Mouse (Mus musculus) lung, postnatal 14 days (tissue): ENCODE data around the gene Cmklr1.
A peak's percentile ranks its signal among the peaks of the same experiment; 100 is the strongest.
"Not testable (repeated sequence)": the region's sequence is repeated elsewhere in the genome, so short reads cannot be mapped to it uniquely, and the experiment has no call there.

Source experiments
- DNase-seq: peaks from one replicate; pipeline ENCODE4 v3.0.0; 2021

Gene Cmklr1

DNA sequence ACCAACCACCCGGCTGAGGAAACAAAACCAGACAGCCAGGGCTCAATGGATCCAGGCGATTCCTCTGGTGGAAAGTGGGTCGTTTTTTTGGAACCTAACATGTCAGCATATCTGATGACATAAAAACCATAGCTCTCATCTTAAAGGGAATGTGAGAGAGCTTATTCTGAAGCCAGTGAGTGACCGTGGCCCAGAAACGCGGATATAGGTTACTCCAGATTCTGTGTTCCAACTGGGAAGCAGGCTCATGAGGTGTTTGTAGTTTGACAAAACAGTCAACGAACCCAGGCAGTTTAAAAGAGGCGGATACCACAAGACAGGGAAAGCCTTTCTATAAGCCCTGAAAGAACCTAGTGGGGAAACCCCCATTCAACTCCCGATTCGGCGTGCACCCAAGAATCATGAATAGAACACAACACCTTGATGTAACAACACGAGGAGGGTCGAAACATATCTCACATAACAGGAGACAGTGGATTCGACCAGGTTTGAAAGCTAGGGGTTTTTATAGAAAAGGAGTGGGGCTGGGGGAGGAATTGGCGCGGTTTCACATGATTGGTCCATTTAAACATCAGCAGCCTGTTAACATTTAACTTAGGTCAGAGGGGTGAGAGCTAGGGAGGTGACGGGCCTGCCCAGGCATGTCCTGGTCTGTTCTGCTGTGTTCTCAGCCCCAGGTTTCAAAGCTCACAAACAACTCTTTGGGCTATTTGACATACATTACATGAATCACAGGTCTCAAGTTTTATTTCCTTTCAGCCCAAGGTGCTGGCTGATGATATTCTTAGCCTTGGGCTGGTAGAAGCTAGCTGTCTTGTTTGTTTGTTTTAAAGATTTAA, 64.4 kb downstream of the Cmklr1 start:
- DNase-seq: not testable (repeated sequence)

DNA sequence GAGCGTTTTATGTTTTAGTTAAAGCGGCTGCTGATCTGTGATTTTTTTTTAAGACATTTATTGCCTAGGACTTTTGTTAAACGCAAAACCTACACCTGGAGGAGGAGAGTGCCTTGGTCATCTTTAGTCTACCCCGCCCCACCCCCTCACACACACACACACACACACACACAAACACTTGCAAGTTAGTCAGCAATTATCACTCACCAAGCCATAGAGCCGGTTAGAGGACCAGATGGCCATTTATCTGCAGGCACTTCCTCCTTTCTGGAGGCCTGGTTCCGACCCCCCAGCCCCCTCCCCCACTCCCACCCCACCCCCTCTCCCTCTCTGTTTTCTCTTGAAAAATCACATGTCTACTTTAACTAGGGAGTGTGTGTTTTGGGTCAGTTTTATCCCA, 65.8 kb downstream of the Cmklr1 start:
- DNase-seq: no peak

DNA sequence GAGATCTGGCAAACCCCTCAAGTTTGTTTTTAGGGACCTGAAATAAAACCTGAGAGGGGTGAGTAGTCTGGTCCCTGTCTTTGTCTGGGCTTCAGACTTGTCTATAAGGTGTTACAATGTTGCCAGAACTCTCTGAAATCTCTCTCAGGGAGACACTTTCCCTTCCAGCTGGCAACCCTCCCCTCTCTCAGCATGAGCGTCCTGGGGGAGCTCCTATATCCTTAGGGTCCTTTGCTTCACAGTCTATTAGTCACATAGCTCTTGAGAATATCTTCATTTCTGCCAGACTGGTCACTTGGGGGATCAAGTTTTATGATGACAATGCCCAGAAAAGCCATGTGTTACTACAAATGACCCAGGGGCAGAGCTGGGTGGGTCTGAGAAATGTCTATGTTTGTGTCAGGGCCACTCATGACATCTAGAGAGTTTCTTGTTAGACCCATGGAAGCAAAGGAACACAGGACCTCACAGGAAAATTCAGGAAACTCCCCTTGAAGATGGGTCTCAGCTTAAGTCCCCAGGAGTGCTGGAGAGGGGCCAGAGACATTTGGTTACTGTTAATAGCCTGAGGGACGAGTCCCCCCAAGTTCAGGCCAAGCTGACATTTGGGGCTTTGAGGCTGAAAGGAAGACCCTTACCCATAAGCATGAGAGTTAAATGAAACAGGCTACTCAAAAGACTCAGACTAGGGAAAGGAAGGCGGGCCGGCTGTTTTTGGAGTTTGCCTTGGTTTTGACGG, 66.6 kb downstream of the Cmklr1 start:
- DNase-seq: no peak

DNA sequence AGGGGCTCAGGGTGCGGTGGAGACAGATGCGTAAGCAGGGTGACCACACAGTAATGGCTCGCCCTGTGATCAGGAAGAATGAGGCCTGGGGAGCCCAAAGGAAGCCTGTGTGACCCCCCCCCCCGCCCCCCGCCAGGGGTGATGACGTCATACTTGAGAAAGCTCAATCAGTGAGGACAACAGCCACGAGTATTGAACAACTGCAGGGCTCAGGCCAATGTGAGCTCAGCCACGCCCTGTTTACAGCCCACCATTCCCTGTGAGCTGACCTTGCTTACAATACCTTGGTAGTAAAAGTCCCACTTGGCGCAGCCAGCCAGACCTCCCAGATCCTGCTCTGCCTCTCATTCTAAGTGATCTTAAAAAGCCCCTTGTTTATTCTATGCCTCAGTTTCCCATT, 69.4 kb downstream of the Cmklr1 start:
- no peak for DNase-seq

DNA sequence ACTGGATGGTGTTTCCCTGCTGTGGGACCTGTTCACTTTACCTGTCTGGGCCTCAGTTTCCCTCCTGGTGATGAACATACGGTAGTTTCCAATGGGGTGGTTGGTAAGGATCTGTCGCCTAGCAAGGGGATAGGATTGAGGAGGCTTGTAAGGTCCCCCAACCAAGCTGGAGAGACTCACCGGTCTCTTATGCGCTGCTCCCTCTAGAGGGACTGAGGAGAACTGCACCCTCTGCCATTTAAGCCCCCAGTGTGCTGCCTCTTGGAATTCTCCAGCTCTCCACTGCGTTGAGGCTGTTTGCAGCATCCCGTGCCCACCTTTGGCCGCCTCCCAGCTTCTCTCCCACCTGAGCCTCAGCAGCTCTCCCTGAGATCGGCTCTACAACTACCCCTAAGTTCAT, 70.0 kb downstream of the Cmklr1 start:
- DNase-seq: peak; percentile 7

DNA sequence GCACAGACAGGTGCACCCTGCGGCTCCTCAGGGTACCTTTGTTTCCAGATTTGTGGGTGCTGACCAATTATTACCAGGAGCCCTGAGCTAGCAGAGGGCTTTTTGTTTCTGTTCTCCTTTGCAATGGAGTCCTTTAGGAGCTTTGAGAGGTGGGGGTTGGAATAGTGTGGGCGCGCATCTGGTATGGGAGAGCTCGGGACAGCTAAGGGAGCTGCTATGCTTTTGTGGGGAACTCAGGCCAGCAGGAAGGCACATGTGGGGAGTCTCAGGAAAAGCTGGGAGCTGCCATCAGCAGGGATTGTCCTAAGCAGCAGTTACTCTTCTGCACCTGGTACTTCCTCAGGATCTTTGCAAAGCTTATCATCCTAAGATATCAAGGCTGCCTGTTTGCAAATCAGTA, 71.1 kb downstream of the Cmklr1 start:
- DNase-seq: no peak

DNA sequence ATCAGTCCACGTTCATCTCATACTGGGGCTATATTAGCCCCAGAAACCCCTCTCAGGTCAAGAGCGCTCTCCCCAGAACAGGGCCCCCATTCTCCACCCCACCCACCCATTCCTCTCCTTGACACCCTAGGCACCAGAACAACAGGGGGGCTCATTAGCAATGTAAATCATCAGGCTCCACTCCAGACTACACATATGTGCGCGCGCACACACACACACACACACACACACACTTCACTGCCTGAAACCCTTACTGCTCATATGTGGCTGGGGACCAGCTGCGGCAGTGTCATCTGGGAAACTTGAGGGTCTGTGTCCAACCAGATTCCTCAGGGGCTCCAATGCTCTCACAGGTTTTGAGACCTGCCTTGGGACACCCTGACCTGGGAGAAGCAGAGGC, 71.8 kb downstream of the Cmklr1 start:
- no peak for DNase-seq

DNA sequence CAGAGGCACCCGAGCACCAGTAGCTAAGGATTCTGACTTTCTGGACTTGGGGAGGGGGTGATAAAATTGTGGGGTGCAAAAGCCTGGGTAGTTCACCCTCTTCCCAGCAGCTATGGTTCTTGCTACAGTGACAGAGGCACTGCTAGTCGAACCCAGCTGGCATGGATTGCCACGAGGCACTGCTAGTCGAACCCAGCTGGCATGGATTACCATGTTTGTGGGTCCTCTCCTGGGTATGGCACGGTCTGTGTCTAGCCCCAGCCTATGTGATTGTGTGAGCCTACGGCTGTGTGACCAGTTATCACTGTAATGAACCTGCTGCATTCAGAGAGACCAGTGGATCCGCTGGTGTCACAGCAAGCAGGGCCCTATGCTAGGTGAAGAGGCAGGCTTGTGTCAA, 72.7 kb downstream of the Cmklr1 start:
- no peak for DNase-seq

DNA sequence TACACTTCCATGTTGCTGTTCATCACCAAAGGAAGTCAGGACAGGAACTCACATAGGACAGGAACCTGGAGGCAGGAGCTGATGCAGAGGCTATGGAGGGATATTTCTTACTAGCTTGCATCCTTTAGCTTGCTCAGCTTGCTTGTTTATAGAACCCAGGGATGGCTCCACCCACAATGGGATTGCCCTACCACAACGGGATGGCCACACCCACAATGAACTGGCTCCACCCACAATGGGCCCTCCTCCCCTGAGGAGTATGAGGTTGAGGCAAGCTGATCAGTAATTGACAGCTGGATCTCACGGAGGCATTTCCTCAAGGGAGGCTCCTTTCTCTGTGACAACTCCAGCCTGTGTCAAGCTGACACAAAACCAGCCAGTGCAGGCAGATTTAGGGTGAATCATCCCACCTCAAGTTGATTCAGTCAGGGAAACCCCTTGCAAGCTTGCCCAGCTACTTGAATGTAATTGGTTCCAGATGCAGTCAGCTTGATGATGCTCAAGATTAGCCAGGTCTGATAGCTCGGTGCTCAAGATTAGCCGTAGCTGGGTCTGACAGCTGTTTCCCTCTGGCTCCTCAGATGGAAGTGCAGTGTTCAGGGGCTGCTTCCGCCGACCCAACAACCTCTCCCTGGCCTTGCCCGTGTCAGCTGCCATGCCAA, 80.0 kb downstream of the Cmklr1 start:
- DNase-seq: no peak

DNA sequence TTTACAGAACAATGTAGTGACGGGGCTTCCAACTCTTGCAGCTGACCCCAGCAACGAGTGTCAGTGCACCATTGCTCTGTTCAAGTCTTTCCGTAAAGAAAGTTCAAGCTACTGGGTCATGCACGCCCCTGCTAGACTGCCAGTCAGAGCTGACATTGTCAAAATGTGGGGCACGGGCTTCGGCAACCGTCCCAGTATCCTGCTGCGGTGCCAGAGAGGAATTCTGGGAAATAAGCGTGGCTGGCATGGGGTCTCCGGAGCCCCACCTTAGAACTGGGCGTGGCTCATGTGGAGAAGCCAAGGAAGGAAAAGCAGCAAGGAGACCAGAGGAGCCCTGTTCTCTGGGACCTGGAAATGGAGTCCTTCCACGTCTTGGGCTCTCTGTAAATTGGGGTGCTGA, 84.4 kb downstream of the Cmklr1 start:
- DNase-seq: no peak

DNA sequence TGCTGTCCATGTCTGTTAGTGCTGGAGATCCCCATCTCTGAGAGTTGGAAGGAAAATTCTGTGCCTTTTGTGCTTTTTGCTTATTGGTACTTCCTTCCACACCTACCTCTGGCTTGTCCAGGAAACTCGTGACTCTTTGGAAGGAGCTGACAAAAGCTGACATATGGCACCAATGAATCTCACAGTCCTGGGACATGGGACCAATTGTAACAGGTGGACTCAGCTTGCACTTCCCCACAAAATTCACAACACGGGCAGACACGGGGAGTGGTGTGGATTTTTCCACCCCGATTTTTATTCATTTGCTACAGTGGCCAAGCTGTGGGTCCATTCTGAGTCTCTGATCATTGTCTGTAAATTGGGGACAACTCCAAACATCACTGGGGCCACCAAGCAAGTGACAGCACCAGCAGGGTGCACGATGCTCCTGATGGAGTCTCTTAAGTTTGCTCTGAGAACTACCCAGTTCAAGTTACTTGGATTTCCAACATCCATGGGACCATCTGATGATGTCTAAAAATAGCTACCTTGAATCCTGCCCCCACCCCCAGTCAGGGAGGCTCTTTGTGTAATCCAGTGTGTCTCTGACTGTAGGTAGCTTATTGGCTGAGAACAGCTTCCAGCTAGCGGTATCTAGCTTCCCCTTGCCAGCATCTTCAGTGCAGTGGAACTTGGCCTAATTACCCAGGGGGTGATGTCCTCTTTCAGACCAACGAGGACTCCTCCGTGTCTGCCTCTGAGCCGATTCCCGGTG, 84.9 kb downstream of the Cmklr1 start:
- no peak for DNase-seq

DNA sequence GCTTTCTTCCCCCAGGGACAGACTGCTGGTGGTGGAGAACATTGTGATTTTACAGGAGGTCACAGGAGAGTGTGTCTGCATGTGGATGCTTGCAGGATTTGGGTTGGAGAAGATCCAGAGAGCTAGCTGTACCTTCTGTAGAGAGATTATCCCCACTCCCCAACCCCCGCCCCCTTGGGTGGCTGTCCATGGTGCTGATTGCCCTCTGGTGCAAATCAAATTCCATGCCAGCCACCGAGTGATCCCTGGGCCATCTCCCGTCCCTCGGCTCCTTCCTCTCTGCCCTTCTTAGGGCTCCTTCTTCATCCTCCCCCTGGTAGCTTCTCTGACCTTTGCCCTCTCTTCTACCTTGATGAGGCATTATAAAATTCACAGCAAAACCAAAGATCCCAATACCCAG, 85.8 kb downstream of the Cmklr1 start:
- DNase-seq: no peak
